Mouse (Mus musculus) WW6 (cell line): Measurements from ENCODE around the gene Tmem176a.
"Not testable (repeated sequence)": the region's sequence is repeated elsewhere in the genome, so short reads cannot be mapped to it uniquely, and the experiment has no call there.

Source experiments
- DNase-seq: peaks from one replicate; pipeline ENCODE4 v3.0.0-alpha.2; 2013; ENCODE audit warnings: low read depth, low spot score

Gene Tmem176a

GRCm38 (mm10) chr6:48840371-48840969, at the start of gene Tmem176a:
Tmem176a (plus strand) TSS chr6:48840919.
- DNase-seq, result no peak

DNA sequence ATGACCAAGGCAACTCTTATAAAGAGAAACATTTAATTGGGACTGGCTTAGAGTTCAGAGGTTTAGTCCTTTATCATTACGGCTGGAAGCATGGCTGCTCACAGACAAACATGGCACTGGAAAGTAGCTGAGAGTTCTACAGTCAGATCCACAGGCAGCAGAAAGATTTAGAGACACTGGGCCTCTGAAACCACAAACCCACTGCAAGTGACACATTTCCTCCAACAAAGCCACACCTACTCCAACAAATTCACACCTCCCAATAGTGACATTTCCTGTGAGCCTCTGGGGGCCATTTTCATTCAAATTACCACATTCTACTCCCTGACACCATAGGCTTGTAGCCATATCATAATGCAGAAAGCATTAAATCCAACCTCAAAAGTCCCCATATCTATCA, 38.8 kb upstream of the Tmem176a start:
- no peak for DNase-seq

DNA sequence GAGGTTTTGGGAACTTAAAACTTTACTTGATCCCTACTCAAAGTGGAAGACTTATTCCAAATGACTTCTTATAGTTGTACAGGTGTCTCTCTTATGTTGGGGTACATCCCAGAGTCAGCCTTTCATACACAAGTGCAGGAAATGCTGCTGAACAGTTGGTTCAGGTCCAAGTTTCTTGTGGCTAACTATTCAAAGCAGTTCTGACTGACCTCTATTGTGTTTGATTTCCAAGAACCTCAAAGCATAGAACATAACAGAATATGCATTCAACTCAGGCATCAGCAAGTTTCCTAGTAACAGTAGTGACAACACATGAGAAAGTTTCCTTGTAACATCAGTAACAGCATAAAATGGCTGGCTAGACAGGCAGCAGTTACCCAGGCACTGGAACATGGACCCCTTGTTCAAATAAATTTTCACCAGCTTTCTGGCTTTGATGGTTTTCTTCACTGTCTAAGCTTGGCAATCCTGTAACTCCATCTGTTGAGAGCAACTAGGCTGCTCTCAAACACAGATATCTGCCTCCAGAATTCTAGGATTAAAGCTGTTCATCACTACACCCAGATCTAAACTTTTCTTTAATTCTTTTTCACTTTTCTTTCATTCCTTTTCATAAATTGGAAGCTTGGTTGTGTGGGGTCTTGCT, 37.2 kb upstream of the Tmem176a start:
- DNase-seq, result no peak

DNA sequence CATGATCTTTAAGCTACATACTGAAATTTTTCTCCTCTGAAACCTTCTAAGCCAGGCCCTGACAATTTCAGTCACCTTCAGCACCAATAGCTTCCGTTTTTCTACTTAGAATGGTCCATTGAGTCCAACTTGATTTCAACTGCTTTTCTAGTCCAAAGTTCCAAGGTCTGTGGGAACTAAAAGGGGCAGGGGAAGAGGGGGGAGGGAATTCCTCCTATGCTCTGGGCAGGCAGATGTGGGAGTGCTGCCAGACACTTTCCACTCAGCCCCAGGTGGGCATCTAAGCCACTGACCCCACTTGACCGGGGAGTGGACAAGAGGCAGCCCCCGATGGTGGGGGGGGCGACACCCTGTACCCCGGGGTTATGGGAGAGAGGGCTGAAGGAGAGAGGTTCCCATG, 36.4 kb upstream of the Tmem176a start:
- no peak for DNase-seq

- DNase-seq, result no peak
Observed at GRCm38 (mm10) chr6:48806746-48807145, 34.0 kb upstream of the Tmem176a start.

DNA sequence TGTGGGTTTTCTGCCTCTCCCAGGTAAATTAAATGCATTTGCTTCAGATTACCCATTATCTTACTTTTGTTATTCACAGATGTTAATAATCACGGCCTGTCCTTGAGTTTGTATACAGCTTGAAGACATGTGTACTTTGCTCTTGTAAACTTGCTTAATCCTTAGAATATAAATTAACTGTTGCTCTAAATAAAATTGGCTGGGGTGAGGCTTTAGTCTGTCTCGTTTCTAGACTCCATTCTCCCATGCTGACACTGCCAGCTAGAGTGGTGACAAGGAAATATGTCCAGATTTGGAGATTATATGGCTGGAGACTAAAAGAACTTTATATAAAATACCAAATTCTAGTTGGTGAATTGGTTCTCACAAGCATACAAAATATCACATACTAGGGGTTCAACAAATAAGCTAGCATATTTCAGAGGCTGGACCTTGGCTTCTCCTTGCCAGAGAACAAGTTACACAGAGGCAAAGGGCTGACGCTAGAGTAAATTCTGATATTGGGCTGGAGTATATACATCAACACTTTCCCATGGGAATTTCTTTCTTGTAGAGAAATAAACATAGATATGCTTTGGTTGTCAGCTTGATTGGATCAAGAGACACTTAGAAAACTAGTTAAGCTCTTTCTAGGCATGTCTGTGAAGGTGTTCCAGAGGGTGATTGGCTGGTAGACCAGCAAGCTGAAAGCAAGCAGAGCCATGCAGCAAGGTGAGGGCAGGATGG, 31.1 kb upstream of the Tmem176a start:
- no peak for DNase-seq

DNA sequence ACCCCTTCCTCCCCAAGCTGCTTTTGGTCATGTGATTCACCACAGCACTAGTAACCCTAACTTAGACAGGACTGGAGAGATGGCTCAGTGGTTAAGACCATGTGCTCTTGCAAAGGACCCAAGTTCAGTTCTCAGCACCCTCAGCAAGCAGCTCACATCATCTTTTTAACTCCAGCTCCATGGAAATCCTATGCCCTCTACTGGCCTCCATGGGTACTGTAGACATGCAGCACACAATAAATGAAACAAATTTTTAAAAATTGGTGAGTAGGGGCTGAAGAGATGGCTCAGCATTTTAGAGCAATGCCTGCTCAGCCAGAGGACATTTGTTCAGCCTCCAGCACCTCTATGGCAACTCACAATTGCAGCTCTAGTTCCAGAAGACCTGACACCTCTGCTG, 25.7 kb upstream of the Tmem176a start:
- no peak for DNase-seq

DNA sequence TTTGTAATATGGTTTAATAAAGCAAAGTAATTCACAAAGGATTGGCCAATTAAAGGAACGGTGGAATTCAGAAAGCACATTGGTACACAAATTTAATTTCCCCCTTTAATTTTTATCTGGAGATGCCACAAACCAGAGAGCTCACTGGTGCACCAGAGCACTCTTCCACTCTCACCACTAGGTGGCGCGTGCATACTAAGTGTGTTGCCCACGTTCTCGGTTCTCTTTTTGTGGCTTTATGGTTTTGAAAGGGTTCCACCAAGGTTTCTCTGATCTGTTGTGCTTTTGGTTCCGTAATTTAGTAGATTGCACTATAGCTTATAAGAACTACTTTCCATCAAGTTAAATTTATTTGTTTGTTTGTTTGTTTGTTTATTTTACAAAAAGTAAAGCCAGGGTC, 22.9 kb upstream of the Tmem176a start:
- peak; percentile 42 for DNase-seq

- DNase-seq, result not testable (repeated sequence)
Observed at GRCm38 (mm10) chr6:48821991-48822785, 18.5 kb upstream of the Tmem176a start.

GRCm38 (mm10) chr6:48825016-48825415, 15.7 kb upstream of the Tmem176a start:
- no peak for DNase-seq

- no peak for DNase-seq
Observed at GRCm38 (mm10) chr6:48828976-48829375, 11.7 kb upstream of the Tmem176a start.

- no peak for DNase-seq
Observed at GRCm38 (mm10) chr6:48829651-48830050, 11.1 kb upstream of the Tmem176a start.

- no peak for DNase-seq
Observed at GRCm38 (mm10) chr6:48830241-48830640, 10.5 kb upstream of the Tmem176a start.

DNA sequence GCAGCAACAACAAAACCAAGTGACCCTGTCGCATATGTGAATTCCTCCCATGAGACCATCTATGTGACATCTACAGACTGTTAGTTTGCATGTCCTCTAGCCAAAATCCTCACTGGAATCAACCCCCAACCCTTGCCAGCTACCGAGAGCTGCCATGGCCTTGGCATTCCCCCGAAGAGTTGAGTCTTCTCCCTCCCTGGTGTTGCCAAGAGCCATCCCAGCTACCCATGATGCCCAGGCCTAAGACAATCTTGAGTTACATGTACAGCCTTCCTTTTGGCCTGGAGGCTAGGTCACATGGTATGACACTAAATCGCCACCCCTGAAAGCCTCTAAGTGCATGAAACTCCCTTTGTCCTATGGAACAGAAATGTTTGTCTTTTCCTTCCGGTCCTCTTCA, 9.6 kb upstream of the Tmem176a start:
- no peak for DNase-seq

DNA sequence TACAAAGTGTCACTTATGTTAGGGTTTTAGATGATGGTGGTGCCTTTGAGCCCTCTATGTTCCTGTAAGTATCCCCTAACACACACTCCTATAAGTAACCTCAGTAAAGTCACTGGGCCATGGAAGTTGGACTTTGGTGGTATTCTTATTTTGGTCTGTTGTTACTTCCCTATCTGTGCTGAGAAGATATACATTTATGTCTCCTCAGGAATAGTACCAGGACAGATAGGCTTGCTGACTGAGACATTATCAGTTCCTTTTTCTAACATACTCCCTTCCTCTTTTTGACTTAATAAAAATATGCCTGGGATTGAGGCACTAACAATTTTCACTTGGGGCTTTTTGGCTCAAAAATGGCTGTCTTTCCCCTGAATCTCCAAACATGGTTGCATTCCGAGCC, 8.3 kb upstream of the Tmem176a start:
- no peak for DNase-seq

- no peak for DNase-seq
Observed at GRCm38 (mm10) chr6:48833515-48833914, 7.2 kb upstream of the Tmem176a start.

DNA sequence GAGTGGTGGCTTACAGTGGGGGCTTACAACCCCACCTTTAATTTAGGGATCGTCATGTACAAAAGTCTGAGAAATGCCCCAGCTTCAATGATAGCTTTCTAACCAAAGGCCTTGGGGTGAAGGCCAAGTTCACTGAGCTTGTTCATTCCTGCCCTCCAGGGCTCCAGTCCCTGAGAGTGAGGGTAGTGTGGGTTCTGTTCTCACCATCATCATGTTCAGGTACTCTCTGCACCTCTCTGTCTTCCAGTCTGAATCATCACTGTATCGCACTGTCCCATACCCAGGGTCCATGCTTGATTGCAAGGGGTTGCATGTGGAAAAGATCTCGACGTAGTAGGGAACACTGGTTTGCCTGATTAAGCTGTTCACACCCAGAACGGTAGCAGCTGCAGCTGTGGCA, 5.5 kb upstream of the Tmem176a start:
- no peak for DNase-seq

- no peak for DNase-seq
Observed at GRCm38 (mm10) chr6:48836146-48836545, 4.6 kb upstream of the Tmem176a start.

DNA sequence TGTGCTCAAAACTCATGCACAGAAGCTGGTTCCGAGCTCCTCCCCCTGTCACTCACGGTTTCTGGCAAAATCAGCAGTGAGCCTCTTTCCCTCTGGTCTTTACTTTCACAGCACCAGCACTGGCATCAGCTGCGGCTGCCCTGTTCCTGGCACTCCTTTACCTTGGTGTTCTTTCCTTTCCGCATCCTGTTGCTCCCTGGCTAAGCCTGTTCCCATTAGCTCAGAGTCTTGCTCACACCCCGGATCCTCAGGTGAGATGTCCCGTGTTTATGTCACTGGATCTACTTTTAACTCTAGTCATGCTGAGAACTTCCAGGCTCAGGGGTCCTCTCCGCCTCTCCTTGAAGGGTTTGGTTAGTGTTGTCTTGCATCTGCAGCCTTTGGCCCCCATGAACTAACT, 3.2 kb upstream of the Tmem176a start:
- DNase-seq, result no peak

- no peak for DNase-seq
Observed at GRCm38 (mm10) chr6:48838321-48839080, 2.2 kb upstream of the Tmem176a start.

- DNase-seq, result no peak
Observed at GRCm38 (mm10) chr6:48840973-48841625, 380 bp downstream of the Tmem176a start, which contains the start of gene Tmem176b. Tmem176b (minus strand) TSS chr6:48841496.
